Mouse (Mus musculus) lung, postnatal 36 days (tissue): ENCODE measurements around the gene Zfp62.
A peak's percentile ranks its signal among the peaks of the same experiment; 100 is the strongest.

ENCODE experiments used
- DNase-seq: peaks from one replicate; pipeline ENCODE4 v3.0.0; 2022; ENCODE audit warnings: mixed read lengths

Gene Zfp62

DNA sequence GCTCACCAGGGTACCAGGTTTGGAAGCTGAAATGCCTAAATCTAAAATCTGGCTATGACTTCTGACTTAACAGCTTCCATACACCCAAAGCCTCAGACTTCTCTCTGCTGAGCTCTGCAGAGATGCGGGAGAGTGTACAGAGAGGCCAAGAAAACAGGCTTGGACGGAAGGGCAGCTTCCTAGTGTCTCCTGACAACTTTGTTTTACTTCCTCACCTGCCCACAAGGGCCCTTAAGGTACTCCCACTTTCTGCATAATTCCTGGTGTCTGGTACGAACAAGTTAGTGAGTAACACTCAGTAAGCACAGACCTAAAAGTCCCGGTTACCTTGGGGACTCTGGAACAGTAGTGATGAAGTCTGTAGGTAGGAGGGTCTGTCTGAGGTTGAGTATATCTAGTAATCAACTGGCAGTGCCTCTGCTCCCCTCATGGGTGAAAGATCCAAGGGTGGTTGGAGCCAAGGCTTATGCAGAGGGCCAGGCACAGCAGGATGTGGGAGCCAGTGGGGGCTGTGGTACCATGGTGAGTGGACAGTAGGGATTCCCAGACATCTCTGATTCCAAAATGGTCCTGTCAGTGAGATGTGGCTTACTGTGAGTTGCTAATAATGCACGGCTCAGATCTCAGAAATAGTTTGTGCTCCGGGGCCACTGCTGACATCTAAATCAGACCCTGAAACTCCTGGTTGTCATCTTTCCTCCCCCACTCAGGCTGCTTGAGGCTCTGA lies 46.0 kb downstream of the Zfp62 start:
- no peak for DNase-seq

DNA sequence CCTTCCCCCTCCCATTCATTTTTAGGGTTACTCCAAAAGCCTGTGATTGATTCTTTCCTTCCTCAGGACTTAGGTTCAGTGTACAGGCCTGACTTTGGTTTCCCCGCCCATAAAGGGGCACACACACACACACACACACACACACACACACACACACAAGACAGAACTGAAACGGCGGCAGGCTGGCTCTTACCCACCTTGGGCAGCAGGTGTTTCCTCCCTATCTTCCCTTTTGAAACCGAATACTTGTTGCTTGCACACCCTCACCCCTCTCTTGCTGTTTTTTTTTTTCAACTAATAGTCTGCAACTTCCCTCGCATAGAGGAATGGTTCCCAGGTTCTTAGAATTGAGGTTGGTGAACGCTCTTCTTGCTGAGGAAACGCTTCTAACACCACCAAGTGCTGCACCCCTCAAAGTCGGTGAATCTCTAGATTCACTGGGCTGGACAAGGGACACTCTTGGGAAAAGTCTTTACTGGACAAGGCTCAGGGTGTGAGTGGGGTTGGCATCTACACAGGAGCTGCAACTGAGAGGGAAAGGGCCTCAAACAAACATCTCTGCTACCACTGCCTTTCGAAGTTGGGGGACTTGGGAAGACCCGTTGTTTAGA lies 46.8 kb downstream of the Zfp62 start:
- peak; percentile 62 for DNase-seq

- peak; percentile 96 for DNase-seq
These were observed 47.6 kb downstream of the Zfp62 start for GRCm38 (mm10) chr11:49250422-49251379.

DNA sequence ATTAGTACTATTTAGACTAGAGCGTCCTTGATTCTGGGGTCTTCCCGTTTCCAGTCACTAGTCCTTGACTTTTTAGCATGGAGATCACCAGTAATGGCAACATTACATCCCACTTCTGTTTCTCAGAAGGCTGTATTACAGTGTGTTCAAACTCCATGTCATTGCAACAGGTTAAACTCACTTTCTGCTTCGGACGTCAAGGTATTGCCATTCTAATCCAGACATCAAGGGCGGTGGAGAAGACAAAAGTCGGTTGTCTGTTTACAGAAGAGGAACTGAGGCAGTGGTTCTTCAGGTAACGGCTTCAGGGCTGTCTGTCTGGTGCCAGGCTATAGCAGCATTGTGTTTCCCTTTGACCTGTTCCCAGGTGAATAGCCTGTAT lies 48.3 kb downstream of the Zfp62 start:
- no peak for DNase-seq

DNA sequence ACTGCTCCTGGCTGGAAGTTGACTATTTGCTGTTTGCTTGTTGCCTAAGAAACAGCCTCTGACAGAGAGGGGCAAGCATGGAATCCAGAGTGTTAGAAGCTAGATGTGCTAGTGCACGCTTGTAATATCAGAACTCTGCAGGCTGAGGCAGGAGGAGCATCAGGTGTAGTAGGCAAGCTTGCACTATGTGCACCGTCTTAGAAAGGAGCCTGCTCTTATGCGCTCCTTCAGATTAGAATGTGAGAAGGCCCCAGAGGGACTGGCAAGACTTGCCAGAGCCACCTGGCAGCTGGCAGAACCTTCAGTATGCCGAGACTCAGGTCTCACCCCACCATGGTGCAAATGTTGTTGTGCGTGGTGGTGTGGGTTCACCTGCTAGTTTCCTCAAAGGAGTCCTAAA lies 49.0 kb downstream of the Zfp62 start:
- DNase-seq: no peak

DNA sequence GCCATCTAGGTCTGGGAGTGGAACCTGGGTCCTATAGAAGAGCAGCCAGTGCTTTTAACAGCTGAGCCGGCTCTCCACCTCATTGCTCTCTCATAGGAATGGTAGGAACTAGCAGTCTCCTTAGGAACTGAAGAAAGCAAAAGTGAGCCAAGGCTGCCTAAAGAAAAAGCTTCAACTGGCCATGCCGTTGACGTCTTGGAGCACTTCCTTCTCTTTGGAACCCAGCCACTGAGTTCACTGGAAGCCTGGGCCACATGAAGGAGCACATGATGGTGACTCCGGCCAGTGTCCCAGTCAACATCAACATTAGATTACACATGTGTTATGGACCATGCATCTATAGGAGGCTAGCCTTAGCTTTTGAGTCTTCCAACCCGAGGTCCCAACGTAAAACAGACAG lies 49.9 kb downstream of the Zfp62 start:
- DNase-seq: peak; percentile 65

GRCm38 (mm10) chr11:49259296-49259695 lies 56.2 kb downstream of the Zfp62 start:
- DNase-seq: no peak

DNA sequence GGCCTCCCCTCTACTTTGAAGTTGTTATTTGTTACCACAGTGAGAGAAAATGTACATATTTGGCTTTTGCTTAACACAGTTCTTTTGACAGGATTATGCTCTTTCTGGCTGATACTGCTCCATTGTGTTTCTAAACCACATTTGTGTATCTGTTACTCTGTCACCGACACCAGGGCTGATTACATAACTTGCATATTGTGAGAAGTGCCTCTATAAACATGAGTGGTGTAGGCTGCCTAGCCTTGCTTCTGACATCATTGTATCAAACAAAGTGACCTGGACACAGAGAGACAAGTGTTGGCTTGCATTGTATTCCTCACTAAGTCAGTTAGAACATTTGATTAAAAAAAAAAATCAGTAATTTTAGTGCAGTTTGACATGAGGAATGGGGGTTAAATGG lies 56.7 kb downstream of the Zfp62 start:
- peak; percentile 58 for DNase-seq

- peak; percentile 55 for DNase-seq
These were observed 57.7 kb downstream of the Zfp62 start for GRCm38 (mm10) chr11:49260598-49261312.

GRCm38 (mm10) chr11:49261313-49261855 lies 58.3 kb downstream of the Zfp62 start:
- DNase-seq: no peak

DNA sequence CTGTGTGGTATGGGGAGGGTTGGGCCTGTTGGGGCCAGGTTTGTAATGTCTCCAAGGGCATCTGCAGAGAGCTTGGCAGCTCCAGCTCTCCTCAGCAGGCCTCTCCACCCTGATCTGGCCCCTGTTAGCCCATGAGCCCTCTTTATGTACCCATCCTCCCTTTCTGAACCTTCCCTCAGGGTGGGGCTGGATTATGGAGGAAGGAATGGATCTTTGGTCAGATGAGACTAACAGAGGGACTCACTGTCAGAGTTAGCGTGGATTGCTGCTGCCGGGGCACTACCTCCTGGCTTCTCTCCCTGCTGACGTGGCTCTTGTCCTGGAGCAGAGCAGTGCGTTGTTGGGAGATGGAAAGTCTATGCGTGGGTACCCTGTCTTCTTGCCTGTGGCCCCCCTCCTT lies 59.2 kb downstream of the Zfp62 start:
- no peak for DNase-seq

- no peak for DNase-seq
These were observed 60.1 kb downstream of the Zfp62 start for GRCm38 (mm10) chr11:49263149-49263548.

- DNase-seq: no peak
These were observed 61.0 kb downstream of the Zfp62 start for GRCm38 (mm10) chr11:49264081-49264480.

GRCm38 (mm10) chr11:49264622-49265021 lies 61.5 kb downstream of the Zfp62 start:
- DNase-seq: peak; percentile 65

- no peak for DNase-seq
These were observed 62.0 kb downstream of the Zfp62 start for GRCm38 (mm10) chr11:49265101-49265500.

GRCm38 (mm10) chr11:49266671-49267070 lies 63.6 kb downstream of the Zfp62 start:
- DNase-seq: no peak

GRCm38 (mm10) chr11:49267316-49267715 lies 64.2 kb downstream of the Zfp62 start:
- DNase-seq: no peak

DNA sequence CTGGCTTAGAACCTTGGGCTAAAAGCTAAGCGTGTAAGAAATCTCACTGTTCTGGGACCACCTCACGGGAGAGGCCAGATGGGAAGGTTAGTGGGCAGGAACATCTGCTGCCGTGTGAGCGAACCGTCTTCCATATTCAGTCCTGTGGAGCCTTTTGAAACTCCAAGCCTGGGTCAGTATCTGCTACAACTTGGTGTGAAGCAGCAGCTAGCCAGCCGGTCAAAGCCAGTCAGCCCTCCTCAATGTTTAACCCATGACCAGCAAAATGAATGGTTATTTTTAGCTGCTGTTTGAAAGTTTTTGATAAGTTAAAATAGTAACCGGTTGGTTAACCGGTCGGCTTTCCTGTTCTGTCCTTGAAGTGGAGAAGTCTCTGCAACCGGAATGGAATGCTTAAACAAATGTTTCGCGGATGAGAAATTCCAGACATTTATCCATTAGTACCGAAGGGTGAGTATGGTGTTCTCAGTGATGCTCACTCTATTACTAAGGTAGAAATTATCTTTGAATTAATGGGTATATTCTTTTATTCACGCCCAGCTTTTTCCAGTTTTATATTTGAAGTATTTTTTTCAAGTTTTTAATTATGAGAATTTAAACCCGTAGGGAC lies 65.0 kb downstream of the Zfp62 start:
- no peak for DNase-seq
